Mouse (Mus musculus): ENCODE data around the gene Sdc1.

GRCm38 (mm10) chr12:8761058-8761457 is 10.1 kb upstream of the Sdc1 start:
- TF ChIP-seq CTCF (IDR thresholded peaks at IDR 0.05) (no peak), EP300 (IDR thresholded peaks at IDR 0.05) (no peak)

Data from lung, postnatal 0 days (tissue).